Mouse (Mus musculus): Measurements from ENCODE around the gene Scn8a. TPM values are rescaled to one million over a fixed set of nuclear protein-coding genes. Genes with fewer than 3 reads are reported as not detected.

The Scn8a gene
- polyA plus RNA-seq, 1 experiment from 2014 or later = 8.1 TPM

DNA sequence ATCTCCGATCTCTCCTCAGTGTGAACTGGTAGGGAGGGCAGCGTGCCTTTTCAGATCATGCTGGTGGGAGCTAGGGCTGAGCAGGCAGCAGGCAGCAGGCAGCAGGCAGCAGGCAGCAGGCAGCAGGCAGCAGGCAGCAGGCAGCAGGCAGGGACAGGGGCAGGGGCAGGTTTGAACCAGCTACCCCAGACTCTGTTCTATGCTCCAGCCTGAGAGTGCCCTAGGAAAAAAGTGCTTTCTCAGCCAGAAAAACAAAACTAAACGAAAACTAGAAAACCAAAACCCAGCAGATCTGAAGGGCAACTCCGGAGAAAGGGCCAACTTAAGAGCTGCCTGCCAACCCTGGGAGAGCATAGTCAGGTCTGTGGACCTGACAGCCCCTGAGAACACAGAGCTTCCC lies 199.0 kb downstream of the Scn8a start:
- Histone ChIP-seq H3K36me3 (ENCODE audit: insufficient read depth, low read length) (no peaks in the 10 kb centered on the region), H3K4me3 (ENCODE audit: low read length) (no peak overlapping the region), H3K9ac (replicated peaks; ENCODE audit: low read length) (no peak overlapping the region), H3K9me3 (ENCODE audit: low read length) (no peaks in the 10 kb centered on the region), H3K4me1 (ENCODE audit: insufficient read depth, low read length) (peaks cover 90% of the 10 kb centered on the region), H3K4me2 (replicated peaks; ENCODE audit: low read depth, low read length) (no peak overlapping the region), H3K27me3 (ENCODE audit: insufficient read depth, low read length) (no peaks in the 10 kb centered on the region), H3K27ac (ENCODE audit: low read length) (peak overlapping the region; percentile 88)
- WGBS = 62% methylated on average over 4 of the region's 4 CpGs
- no peak for ATAC-seq (ENCODE audit: low FRiP score, low TSS enrichment)

DNA sequence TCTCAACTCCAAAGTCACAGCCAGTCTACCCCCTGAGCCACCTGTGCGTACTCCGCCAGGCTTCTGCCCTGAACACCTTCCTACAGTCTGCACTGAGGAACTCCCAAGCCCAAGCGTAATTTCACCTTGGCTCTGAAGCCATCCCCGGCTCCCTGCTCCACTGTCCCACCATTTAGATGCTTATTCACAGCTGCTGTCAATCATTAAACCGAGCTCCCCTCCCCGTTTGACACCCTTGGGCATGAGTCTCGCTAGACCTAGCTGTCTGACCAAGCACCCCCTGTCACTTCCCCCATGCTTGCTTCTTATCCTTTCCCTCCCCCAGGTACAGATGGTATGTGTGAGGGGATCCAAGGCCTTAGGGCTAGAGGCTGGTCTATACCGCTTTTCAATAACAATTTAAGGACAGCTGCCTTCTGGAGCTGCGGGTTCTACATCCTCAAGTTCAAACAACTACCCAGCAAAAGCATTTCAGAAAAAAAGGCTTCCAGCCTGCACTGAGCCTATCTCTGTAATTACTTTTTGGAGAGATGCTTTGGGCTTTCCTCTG lies 200.1 kb downstream of the Scn8a start:
- H3K27me3 ChIP-seq (ENCODE audit: insufficient read depth, low read length) = no peaks in the 10 kb centered on the region
- H3K4me3 ChIP-seq (ENCODE audit: low read length) = no peak overlapping the region
- H3K36me3 ChIP-seq (ENCODE audit: insufficient read depth, low read length) = no peaks in the 10 kb centered on the region
- H3K4me2 ChIP-seq (replicated peaks; ENCODE audit: low read depth, low read length) = no peak overlapping the region; the same call in 1 of the 2 replicates
- peak overlapping the region; percentile 88 for H3K27ac ChIP-seq (ENCODE audit: low read length)
- no peaks in the 10 kb centered on the region for H3K9me3 ChIP-seq (ENCODE audit: low read length)
- peaks cover 99% of the 10 kb centered on the region for H3K4me1 ChIP-seq (ENCODE audit: insufficient read depth, low read length)
- 38% methylated on average over 9 of the region's 9 CpGs for WGBS
- peak overlapping the region; percentile 46 for H3K9ac ChIP-seq (replicated peaks; ENCODE audit: low read length)
- peak; percentile 28 for ATAC-seq (ENCODE audit: low FRiP score, low TSS enrichment)

DNA sequence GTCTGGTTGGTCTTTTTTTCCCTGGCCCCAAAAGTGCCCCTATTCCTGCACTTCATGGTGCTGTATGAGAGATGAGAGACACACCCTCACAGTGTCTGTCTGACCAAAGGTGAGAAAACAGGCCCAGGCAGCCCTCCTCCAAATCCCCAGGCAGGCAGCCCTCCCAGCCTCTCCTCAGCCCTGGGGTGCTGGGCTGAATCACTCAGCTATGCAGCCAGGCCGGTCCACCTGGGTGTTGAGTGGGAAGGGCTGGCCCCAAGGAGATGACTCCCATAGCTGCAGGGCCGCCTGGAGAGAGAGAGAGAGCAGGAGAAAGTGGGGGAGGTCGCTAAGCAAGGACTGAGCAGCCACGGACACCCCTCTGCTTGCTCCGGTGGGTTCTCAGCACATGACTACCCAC lies 201.1 kb downstream of the Scn8a start:
- H3K4me3 ChIP-seq (ENCODE audit: low read length) = no peak overlapping the region
- H3K27me3 ChIP-seq (ENCODE audit: insufficient read depth, low read length) = no peaks in the 10 kb centered on the region
- H3K27ac ChIP-seq (ENCODE audit: low read length) = peak overlapping the region; percentile 88
- WGBS = 15% methylated on average over 5 of the region's 5 CpGs
- peaks cover 99% of the 10 kb centered on the region for H3K4me1 ChIP-seq (ENCODE audit: insufficient read depth, low read length)
- no peaks in the 10 kb centered on the region for H3K36me3 ChIP-seq (ENCODE audit: insufficient read depth, low read length)
- no peaks in the 10 kb centered on the region for H3K9me3 ChIP-seq (ENCODE audit: low read length)
- H3K9ac ChIP-seq (replicated peaks; ENCODE audit: low read length) = peak overlapping the region; percentile 46
- H3K4me2 ChIP-seq (replicated peaks; ENCODE audit: low read depth, low read length) = peak overlapping the region; percentile 1; the same call in 1 of the 2 replicates
- ATAC-seq (ENCODE audit: low FRiP score, low TSS enrichment) = peak; percentile 59

GRCm38 (mm10) chr15:101072736-101073135 lies 203.1 kb downstream of the Scn8a start:
- Histone ChIP-seq H3K36me3 (ENCODE audit: insufficient read depth, low read length) (no peaks in the 10 kb centered on the region), H3K4me3 (ENCODE audit: low read length) (no peak overlapping the region), H3K4me1 (ENCODE audit: insufficient read depth, low read length) (peaks cover 91% of the 10 kb centered on the region), H3K27me3 (ENCODE audit: insufficient read depth, low read length) (no peaks in the 10 kb centered on the region), H3K27ac (ENCODE audit: low read length) (no peak overlapping the region), H3K9me3 (ENCODE audit: low read length) (no peaks in the 10 kb centered on the region), H3K9ac (replicated peaks; ENCODE audit: low read length) (no peak overlapping the region), H3K4me2 (replicated peaks; ENCODE audit: low read depth, low read length) (no peak overlapping the region)
- WGBS = 66% methylated on average over 2 of the region's 2 CpGs
- ATAC-seq (ENCODE audit: low FRiP score, low TSS enrichment) = no peak

- no peak for ATAC-seq (ENCODE audit: low FRiP score, low TSS enrichment)
- Histone ChIP-seq H3K4me1 (ENCODE audit: insufficient read depth, low read length) (peaks cover 82% of the 10 kb centered on the region), H3K9me3 (ENCODE audit: low read length) (no peaks in the 10 kb centered on the region), H3K4me3 (ENCODE audit: low read length) (no peak overlapping the region), H3K27ac (ENCODE audit: low read length) (peak overlapping the region; percentile 26; the same call in 1 of the 2 replicates), H3K27me3 (ENCODE audit: insufficient read depth, low read length) (no peaks in the 10 kb centered on the region), H3K36me3 (ENCODE audit: insufficient read depth, low read length) (no peaks in the 10 kb centered on the region), H3K4me2 (replicated peaks; ENCODE audit: low read depth, low read length) (no peak overlapping the region), H3K9ac (replicated peaks; ENCODE audit: low read length) (no peak overlapping the region)
- WGBS = 82% methylated on average over 5 of the region's 5 CpGs
Measured at GRCm38 (mm10) chr15:101074067-101074466, 204.4 kb downstream of the Scn8a start.

DNA sequence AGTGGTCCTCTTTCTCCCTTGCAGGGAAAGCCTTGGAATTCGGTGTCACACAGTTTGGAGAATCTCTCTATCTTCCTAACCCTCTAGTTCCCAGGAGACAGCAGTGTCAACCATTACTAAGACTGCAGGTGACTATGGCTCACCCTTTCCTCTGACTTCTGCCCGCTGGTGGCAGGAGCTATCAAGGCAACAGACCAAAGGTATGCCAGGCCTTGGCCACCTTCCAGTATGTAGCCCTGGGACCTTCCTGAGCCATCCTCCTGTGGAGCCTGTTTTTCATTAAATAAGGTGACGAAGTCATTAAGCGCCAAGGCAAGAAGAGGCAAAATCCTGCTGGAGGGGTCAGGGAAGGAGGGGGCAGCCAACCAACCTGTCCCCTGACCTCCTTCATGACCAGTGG lies 205.5 kb downstream of the Scn8a start:
- ATAC-seq (ENCODE audit: low FRiP score, low TSS enrichment) = no peak
- peaks cover 80% of the 10 kb centered on the region for H3K4me1 ChIP-seq (ENCODE audit: insufficient read depth, low read length)
- WGBS = 61% methylated on average over 4 of the region's 4 CpGs
- H3K9me3 ChIP-seq (ENCODE audit: low read length) = no peaks in the 10 kb centered on the region
- no peak overlapping the region for H3K9ac ChIP-seq (replicated peaks; ENCODE audit: low read length)
- no peak overlapping the region for H3K4me3 ChIP-seq (ENCODE audit: low read length)
- H3K4me2 ChIP-seq (replicated peaks; ENCODE audit: low read depth, low read length) = peak overlapping the region; percentile 80; the same call in 1 of the 2 replicates
- H3K36me3 ChIP-seq (ENCODE audit: insufficient read depth, low read length) = no peaks in the 10 kb centered on the region
- H3K27ac ChIP-seq (ENCODE audit: low read length) = peak overlapping the region; percentile 97
- no peaks in the 10 kb centered on the region for H3K27me3 ChIP-seq (ENCODE audit: insufficient read depth, low read length)

GRCm38 (mm10) chr15:101075656-101076055 lies 206.0 kb downstream of the Scn8a start:
- H3K4me1 ChIP-seq (ENCODE audit: insufficient read depth, low read length) = peaks cover 79% of the 10 kb centered on the region
- no peak for ATAC-seq (ENCODE audit: low FRiP score, low TSS enrichment)

GRCm38 (mm10) chr15:101076071-101077000 lies 206.7 kb downstream of the Scn8a start:
- no peaks in the 10 kb centered on the region for H3K27me3 ChIP-seq (ENCODE audit: insufficient read depth, low read length)
- WGBS = 6% methylated on average over 25 of the region's 26 CpGs
- H3K36me3 ChIP-seq (ENCODE audit: insufficient read depth, low read length) = no peaks in the 10 kb centered on the region
- H3K27ac ChIP-seq (ENCODE audit: low read length) = peak overlapping the region; percentile 97
- no peaks in the 10 kb centered on the region for H3K9me3 ChIP-seq (ENCODE audit: low read length)
- ATAC-seq (ENCODE audit: low FRiP score, low TSS enrichment) = no peak
- peak overlapping the region; percentile 96 for H3K9ac ChIP-seq (replicated peaks; ENCODE audit: low read length)
- peaks cover 78% of the 10 kb centered on the region for H3K4me1 ChIP-seq (ENCODE audit: insufficient read depth, low read length)
- peak overlapping the region; percentile 81 for H3K4me3 ChIP-seq (ENCODE audit: low read length)
- H3K4me2 ChIP-seq (replicated peaks; ENCODE audit: low read depth, low read length) = peak overlapping the region; percentile 80

More at GRCm38 (mm10) chr15:101075656-101076055, 206.0 kb downstream of the Scn8a start:
- Histone ChIP-seq H3K9ac (replicated peaks; ENCODE audit: low read length) (peak overlapping the region; percentile 96), H3K36me3 (ENCODE audit: insufficient read depth, low read length) (no peaks in the 10 kb centered on the region), H3K4me3 (ENCODE audit: low read length) (peak overlapping the region; percentile 81), H3K4me2 (replicated peaks; ENCODE audit: low read depth, low read length) (peak overlapping the region; percentile 80), H3K27me3 (ENCODE audit: insufficient read depth, low read length) (no peaks in the 10 kb centered on the region), H3K27ac (ENCODE audit: low read length) (peak overlapping the region; percentile 97), H3K9me3 (ENCODE audit: low read length) (no peaks in the 10 kb centered on the region)
- 23% methylated on average over 5 of the region's 5 CpGs for WGBS

- WGBS = under 1% methylated on average over 34 of the region's 34 CpGs
Measured at GRCm38 (mm10) chr15:101077001-101077812, 207.5 kb downstream of the Scn8a start.

More at GRCm38 (mm10) chr15:101077001-101077812, 207.5 kb downstream of the Scn8a start:
- H3K36me3 ChIP-seq (ENCODE audit: insufficient read depth, low read length) = no peaks in the 10 kb centered on the region
- peaks cover 78% of the 10 kb centered on the region for H3K4me1 ChIP-seq (ENCODE audit: insufficient read depth, low read length)
- H3K27me3 ChIP-seq (ENCODE audit: insufficient read depth, low read length) = no peaks in the 10 kb centered on the region
- 0 out of 2 replicates have a peak, but pooled peaks have one; percentile 0 for ATAC-seq (ENCODE audit: low FRiP score, low TSS enrichment)
- H3K9me3 ChIP-seq (ENCODE audit: low read length) = no peaks in the 10 kb centered on the region
- H3K27ac ChIP-seq (ENCODE audit: low read length) = peak overlapping the region; percentile 97
- H3K9ac ChIP-seq (replicated peaks; ENCODE audit: low read length) = peak overlapping the region; percentile 96
- H3K4me2 ChIP-seq (replicated peaks; ENCODE audit: low read depth, low read length) = peak overlapping the region; percentile 80
- peak overlapping the region; percentile 81 for H3K4me3 ChIP-seq (ENCODE audit: low read length)
